Mouse (Mus musculus): Measurements from ENCODE around the gene Ccn2. TPM values are rescaled to one million over a fixed set of nuclear protein-coding genes. Genes with fewer than 3 reads are reported as not detected.

The Ccn2 gene
- 150 TPM for polyA plus RNA-seq (2014; fragmentation: Illumina TruSeq; extraction: RNeasy Lipid Tissue Mini Kit (QIAGEN cat#74804); ENCODE audit: low read depth, low replicate concordance)

DNA sequence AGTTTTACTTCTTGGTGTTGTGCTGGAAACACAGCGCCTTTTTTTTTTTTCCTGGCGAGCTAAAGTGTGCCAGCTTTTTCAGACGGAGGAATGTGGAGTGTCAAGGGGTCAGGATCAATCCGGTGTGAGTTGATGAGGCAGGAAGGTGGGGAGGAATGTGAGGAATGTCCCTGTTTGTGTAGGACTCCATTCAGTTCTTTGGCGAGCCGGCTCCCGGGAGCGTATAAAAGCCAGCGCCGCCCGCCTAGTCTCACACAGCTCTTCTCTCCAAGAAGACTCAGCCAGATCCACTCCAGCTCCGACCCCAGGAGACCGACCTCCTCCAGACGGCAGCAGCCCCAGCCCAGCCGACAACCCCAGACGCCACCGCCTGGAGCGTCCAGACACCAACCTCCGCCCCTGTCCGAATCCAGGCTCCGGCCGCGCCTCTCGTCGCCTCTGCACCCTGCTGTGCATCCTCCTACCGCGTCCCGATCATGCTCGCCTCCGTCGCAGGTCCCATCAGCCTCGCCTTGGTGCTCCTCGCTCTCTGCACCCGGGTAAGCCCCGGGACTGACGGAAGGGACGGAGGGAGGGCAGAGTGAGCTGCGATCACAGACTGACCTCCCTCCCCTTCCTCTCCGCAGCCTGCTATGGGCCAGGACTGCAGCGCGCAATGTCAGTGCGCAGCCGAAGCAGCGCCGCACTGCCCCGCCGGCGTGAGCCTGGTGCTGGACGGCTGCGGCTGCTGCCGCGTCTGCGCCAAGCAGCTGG is at the start of gene Ccn2:
Ccn2 (plus strand) TSS at position 193 of the 753 bp plus-strand sequence.

Other genes with a start within 250 kb of the Ccn2 start
- 4.0 TPM for gene Enpp1, start 116.7 kb downstream of the Ccn2 start, polyA plus RNA-seq (2014; fragmentation: Illumina TruSeq; extraction: RNeasy Lipid Tissue Mini Kit (QIAGEN cat#74804); ENCODE audit: low read depth, low replicate concordance)
- 4.7 TPM for gene Enpp3, start 247.4 kb downstream of the Ccn2 start, polyA plus RNA-seq (2014; fragmentation: Illumina TruSeq; extraction: RNeasy Lipid Tissue Mini Kit (QIAGEN cat#74804); ENCODE audit: low read depth, low replicate concordance)

All from heart, adult 10 weeks (tissue).